Mouse (Mus musculus) G1E (cell line): ENCODE results near the gene Guk1.

Experiments
- GATA1 ChIP-seq: IDR thresholded peaks from 2 replicates; pipeline ENCODE4 v1.6.1; 2012; ENCODE audit warnings: borderline replicate concordance, low read length, inconsistent platforms, mixed read lengths
- POLR2AphosphoS5 ChIP-seq: IDR thresholded peaks from 2 replicates; pipeline ENCODE4 v1.6.1; 2012; ENCODE audit warnings: low read depth, low read length, inconsistent platforms; ENCODE audit not compliant: insufficient replicate concordance

- TF ChIP-seq GATA1, result no peak
- no peak for TF ChIP-seq POLR2AphosphoS5
Measured at GRCm38 (mm10) chr11:59183821-59184220, 8.2 kb downstream of the Guk1 start.
